Mouse (Mus musculus): ENCODE results near the gene Col16a1.

Col16a1 gene
- long read RNA-seq, experiment 1, partial matches to known transcripts = 2 of 4 reads
- long read RNA-seq, experiment 1, other reads (novel, unspliced or antisense) = 2 of 4 reads
- long read RNA-seq, experiment 2, partial matches to known transcripts = 6 of 8 reads
- long read RNA-seq, experiment 2, other reads (novel, unspliced or antisense) = 1 of 8 reads

DNA sequence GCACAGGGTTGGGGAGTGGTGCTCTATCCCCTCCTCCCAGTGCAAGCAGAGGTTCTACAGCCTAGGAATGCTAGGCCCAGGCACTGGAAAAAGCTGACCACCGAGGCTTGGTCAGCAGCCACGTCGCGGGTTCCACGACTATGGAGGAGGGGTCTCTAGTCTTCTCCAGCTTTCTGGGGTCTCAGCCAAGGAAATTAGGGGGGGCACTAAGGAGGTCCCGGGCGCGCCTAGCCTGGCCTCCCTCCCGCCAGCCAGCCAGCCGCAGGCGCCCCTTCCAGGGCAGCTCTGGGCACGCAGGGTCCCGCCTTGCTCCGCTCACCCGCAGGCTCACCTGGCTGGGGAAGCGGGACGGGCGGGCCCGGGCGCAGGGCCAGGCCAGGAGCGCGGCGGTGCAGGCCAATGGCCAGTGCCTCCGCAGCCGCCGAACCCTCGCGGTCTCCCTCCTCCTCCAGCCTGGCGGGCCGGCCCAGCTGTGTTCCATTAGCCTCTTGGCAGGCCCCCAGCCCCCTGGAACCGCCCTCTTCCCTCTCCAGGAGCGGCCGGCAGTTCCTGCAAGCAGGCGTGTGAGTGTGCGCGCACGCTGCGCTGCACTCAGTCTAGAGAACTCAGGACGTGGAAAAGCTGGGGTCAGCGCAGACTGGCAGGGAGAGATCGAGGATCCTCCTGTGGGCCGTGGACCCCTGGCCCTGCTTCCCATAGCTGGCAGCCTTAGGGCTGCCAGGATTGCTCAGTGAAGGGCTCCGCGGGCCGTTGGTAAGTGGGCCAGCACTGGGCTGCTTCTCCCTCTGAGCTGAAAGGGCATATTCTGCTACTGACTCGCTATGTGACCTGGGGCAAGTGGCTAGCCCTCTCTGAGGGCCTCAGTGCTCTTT is at the start of gene Col16a1:
Gene Col16a1 (plus strand): TSS at position 510 of the 872 bp plus-strand sequence.
- intact Hi-C loops (cut with DNase I) = no loop called here

GRCm38 (mm10) chr4:129998124-129998523 is 49.5 kb upstream of the Col16a1 start:
- intact Hi-C loops (cut with DNase I) = no loop called here

DNA sequence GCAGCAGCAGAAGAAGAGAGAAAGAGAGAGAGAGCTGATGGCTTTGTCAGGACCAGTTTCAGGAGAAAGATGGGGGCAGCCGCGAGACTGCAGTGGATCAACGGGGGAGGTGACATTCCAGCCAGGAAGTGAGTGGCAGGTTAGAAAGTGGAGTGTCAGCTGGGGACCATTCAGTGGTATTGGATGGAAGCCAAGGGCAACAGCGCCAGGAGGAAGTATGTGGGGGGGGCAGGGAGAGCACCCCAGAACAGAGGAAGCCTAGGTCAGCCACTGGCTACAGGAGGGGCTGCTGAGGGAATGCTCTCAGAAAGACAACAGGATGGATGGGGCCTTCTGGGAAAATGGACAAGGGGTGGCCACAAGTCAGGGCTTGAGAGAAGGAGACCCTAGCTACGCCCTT is 45.9 kb upstream of the Col16a1 start:
- intact Hi-C loops (cut with DNase I) = no loop called here

GRCm38 (mm10) chr4:130002157-130002556 is 45.5 kb upstream of the Col16a1 start:
- intact Hi-C loops (cut with DNase I) = no loop called here

GRCm38 (mm10) chr4:130005593-130005992 is 42.0 kb upstream of the Col16a1 start:
- intact Hi-C loops (cut with DNase I) = no loop called here

DNA sequence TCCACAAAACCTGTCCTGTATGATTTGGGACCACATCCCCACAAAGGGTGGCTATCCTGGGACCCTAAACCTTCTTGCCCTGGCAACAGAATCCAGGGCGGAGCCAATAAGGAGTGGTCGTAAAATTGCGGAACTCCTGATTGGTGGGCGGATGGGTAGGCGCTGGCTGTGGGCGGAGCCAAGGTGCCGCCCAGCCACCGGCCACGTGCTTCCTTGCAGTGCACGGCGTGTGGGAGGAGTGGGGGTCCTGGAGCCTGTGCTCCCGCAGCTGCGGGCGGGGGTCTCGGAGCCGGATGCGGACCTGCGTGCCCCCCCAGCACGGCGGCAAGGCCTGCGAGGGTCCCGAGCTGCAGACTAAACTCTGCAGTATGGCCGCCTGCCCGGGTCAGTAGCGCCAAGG is 41.1 kb upstream of the Col16a1 start:
- intact Hi-C loops (cut with DNase I) = no loop called here

DNA sequence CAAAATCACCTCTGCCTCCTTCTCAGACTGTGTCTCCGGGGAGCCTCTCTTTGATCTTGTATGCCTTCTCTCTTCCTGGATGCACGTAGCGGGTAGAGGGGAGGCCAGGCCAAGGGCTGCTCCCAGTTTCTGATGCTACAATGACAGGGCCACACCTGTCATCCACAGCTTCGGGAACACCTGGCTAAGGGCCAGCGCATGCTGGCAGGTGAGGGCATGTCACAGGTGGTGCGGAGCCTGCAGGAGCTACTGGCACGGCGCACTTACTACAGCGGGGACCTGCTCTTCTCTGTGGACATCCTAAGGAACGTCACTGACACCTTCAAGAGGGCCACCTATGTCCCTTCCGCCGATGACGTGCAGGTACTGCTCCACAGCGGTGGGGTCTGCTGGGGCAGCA is 38.6 kb upstream of the Col16a1 start:
- intact Hi-C loops (cut with DNase I) = no loop called here

DNA sequence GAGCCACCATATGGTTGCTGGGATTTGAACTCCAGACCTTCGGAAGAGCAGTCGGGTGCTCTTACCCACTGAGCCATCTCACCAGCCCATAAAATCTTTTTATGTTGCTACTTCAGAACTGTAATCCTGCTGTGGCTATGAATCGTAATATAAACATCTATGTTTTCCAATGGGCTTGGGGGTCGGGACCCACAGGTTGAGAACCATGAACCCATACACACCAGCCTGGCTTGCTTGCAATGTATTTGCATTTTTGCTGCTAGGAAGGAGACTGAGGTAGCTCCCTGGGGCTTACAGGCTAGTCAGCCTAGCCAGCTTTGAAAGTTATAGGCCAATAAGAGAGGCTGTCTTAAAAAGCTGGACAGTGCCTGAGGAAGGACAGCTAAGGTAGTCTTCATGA is 36.9 kb upstream of the Col16a1 start:
- intact Hi-C loops (cut with DNase I) = no loop called here

DNA sequence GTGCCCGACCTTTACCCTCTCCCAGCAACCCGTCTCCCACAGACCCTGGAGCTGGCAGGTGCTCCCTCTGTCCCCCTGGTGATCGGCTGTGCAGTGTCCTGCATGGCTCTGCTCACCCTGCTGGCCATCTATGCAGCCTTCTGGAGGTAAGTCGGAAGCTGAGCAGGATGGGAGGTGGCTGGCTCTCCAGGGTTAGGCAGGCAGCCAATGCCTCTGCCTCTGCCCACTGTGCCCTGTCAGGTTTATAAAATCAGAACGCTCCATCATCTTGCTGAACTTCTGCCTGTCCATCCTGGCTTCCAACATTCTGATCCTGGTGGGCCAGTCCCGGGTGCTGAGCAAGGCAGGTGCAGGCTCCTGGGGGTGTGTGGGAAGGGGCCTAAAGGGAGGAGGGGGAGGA is 35.4 kb upstream of the Col16a1 start:
- intact Hi-C loops (cut with DNase I) = no loop called here

DNA sequence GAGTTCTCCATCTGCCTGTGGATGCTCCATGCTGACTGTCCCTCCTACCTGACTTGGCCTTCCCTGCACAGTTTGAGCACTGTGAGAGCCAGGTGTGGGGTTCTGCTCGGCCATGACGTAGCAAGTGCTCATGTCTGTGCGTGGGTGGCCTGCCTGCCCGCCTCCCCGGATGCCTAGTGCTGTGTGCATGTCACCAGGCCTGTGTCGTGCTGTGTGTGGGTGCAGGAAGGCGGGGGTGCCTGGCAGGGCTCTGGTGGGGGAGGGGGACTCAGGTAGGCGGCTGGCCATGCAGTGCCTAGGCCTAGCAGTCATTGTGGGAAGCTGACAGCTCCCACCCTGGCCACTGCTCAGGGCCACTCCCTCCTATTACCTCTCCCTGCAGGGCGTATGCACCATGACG is 34.5 kb upstream of the Col16a1 start:
- intact Hi-C loops (cut with DNase I) = no loop called here

DNA sequence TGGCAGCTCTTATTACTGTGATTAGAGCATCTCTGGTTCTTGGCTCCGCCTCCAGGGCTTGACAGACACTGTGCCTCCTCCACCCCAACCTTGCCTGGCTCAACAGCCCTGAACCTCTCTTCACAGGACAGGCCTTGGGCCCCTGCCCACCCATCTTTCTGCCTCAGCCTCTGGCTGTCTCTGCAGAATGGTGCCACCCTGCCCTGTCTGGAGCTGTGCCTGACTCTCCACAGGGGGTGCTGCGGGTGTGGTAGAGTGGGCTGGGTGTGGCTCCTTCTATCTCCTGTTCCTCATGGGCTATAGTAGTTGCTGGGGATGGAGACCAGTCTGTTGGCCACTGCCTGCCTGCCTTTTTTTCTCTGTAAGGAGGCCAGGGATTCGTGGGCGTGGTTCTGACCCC is 31.6 kb upstream of the Col16a1 start:
- intact Hi-C loops (cut with DNase I) = no loop called here

DNA sequence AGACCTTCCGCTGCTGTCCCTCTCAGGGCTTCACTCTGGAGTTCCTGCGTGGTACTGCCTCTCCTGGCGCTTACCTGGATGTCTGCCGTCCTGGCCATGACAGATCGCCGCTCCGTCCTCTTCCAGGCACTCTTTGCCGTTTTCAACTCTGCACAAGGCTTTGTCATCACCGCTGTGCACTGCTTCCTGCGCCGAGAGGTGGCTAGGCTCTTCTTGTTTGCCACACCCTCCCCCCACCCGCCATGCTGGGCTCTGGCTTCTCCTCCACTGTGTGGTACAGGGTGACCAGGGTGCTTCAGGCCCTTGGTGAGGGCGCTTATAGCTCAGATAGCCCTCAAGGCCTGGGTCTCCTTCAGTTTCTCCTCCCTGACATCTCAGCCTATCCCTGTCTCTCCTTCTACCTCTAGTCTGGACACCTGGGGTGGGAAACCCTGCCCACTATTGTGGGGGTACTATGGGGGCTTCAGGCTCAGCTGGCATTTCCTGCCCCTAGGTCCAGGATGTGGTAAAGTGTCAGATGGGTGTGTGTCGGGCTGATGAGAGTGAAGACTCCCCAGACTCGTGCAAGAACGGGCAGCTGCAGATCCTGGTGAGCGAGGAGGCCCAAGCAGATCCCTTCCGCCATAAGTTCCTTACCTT is 30.5 kb upstream of the Col16a1 start:
- intact Hi-C loops (cut with DNase I) = no loop called here

DNA sequence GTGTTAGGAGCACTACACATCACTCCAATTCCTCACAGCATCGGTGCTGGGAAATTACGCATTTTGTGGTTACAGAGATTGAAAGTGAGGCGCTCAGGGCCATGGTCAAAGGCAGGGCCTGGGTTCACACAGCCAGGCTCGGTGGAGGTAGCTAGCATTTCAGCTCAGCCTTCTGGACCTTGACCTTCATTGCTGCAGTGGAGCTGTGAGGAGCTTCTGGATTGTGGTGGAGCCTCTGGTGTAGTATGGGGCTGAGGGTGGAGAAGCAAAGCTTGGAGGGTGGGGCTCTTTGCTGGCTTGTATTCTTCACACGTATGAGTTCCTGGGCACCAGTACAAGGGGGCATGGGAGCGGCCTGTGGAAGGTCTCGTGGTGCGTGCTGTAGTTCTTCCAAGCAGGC is 24.7 kb upstream of the Col16a1 start:
- intact Hi-C loops (cut with DNase I) = no loop called here

DNA sequence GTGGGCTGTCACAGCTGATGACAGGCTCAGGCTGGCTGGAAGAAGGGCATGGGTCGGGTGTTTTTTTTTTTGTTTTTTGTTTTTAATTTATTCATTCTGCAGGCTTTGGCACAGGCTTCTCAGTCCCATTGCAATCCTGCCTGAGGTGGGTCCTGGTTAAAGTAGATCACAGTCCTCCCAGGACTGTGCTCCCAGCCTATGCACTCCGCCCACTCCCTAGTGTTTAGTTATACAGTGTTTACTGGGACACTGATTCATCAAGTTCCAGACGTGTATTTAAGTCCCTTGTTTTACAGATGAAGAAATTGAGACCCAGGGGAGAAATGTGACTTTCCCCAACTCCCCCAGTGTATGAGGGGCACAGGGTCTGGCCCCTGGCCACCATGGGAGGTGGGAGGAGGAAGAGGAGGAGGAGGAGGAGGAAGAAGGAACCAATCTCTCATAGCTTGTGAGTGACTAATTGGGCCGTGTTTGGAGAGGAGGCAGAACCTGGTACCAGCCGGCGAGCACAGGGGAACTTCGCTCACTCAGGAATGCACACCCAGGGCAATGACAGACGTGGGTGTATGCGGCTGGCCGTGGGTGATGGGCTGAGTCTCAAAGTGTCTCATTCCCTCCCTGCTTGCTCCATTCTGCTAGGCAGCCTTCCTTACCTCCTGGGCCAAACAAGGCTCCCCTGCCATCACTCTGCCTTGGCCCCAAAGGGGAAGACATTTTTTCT is 24.0 kb upstream of the Col16a1 start:
- intact Hi-C loops (cut with DNase I) = no loop called here

- intact Hi-C loops (cut with DNase I) = no loop called here
Observed at GRCm38 (mm10) chr4:130025544-130025943, 22.1 kb upstream of the Col16a1 start.

- intact Hi-C loops (cut with DNase I) = loop anchor here (5.0 kb wide), 1 partner anchor 39 kb away; no protein-coding TSS in a partner anchor
Observed at GRCm38 (mm10) chr4:130031146-130031545, 16.5 kb upstream of the Col16a1 start.

GRCm38 (mm10) chr4:130033496-130033895 is 14.1 kb upstream of the Col16a1 start:
- intact Hi-C loops (cut with DNase I) = loop anchor here (5.0 kb wide), 1 partner anchor 41 kb away; no protein-coding TSS in a partner anchor

DNA sequence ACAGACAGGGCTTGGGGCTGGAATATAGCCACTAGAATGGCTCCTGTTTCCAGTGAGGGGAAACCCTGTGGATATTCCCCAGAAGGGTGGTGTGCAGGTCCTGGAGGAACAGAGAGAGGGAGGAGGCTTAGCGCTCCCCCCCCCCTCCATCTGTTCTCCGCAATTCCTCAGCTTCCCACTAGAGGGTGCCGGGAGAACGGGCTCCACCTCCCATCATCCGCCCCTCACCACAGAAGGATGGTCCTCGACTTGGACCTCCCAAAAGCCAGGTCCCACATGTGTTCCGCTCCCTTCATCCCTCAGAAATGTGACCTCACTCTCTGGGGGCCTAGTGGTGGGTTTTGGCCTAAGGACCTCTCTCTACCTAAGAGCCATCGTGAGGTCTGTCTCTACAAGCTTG is 11.5 kb upstream of the Col16a1 start:
- intact Hi-C loops (cut with DNase I) = loop anchor here (2.0 to 5.0 kb wide), 2 partner anchors 51 to 151 kb away; no protein-coding TSS in a partner anchor

- intact Hi-C loops (cut with DNase I) = loop anchor here (2.0 to 5.0 kb wide), 2 partner anchors 50 to 151 kb away; no protein-coding TSS in a partner anchor
Observed at GRCm38 (mm10) chr4:130036573-130037401, 10.9 kb upstream of the Col16a1 start.

DNA sequence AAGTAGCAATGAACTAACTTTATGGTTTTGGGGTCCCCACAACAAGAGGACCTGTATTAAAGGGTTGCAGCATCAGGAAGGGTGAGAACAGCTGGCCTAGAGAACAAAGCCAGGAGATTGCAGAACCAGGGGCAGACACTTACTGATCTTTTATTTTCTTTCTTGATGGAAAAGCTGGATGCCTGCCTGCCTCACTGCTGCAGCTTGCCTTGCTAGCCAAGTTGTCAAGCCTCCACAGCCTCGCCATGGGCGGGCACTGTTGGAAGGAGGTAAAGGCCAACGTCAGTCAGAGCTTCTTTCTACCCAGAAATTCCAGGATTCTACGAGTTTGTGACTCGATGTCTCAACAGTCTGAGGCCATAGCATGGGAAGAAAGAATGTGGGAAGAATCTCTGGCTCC is 8.3 kb upstream of the Col16a1 start:
- intact Hi-C loops (cut with DNase I) = loop anchor here (5.0 kb wide), 1 partner anchor 148 kb away; no protein-coding TSS in a partner anchor

Measured in adrenal gland (tissue).